Mouse (Mus musculus): ENCODE results near the gene Slc1a5.
A peak's percentile ranks its signal among the peaks of the same experiment; 100 is the strongest.

The Slc1a5 gene

DNA sequence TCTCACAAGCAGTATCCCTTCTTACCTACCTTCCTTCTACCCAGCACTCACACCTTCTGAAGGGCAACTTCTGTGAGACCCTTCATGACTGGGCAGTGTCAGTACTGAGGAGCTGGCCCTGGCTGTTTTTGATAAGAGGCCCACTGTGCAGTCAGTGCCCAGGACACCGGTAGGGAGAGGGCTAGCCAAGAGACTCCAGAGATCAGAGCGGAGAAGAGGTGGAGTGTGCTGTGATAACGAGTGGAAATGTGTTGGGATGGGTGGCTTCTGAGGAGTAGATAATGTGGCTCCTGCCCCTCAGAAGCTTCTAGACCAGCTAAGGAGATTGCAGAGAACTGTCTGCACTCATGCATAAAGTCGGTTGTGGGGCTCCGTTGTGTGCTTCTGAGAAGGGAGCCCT lies 38.7 kb downstream of the Slc1a5 start:
- Histone ChIP-seq H3K36me3 (ENCODE audit: insufficient read depth, low read length) (peaks cover 66% of the 10 kb centered on the region), H3K27me3 (ENCODE audit: insufficient read depth, low read length) (no peaks in the 10 kb centered on the region), H3K4me1 (replicated peaks; ENCODE audit: low read depth, low read length) (peaks cover 55% of the 10 kb centered on the region), H3K9me3 (ENCODE audit: low read length) (no peaks in the 10 kb centered on the region), H3K4me3 (replicated peaks; ENCODE audit: low read length) (no peak overlapping the region)
- TF ChIP-seq NANOG (IDR thresholded peaks at IDR 0.05; ENCODE audit: borderline replicate concordance, low read length) = no peak
- TF ChIP-seq POU5F1 (IDR thresholded peaks at IDR 0.05; ENCODE audit: borderline replicate concordance, low read length) = no peak
- no peak for TF ChIP-seq CTCF (conservative IDR thresholded peaks at IDR 0.05; ENCODE audit: low read length)

GRCm38 (mm10) chr7:16820271-16820763 lies 39.2 kb downstream of the Slc1a5 start:
- no peaks in the 10 kb centered on the region for H3K9me3 ChIP-seq (ENCODE audit: low read length)
- no peak overlapping the region for H3K4me3 ChIP-seq (replicated peaks; ENCODE audit: low read length)
- peaks cover 69% of the 10 kb centered on the region for H3K36me3 ChIP-seq (ENCODE audit: insufficient read depth, low read length)
- H3K4me1 ChIP-seq (replicated peaks; ENCODE audit: low read depth, low read length) = peaks cover 58% of the 10 kb centered on the region
- no peak for TF ChIP-seq CTCF (conservative IDR thresholded peaks at IDR 0.05; ENCODE audit: low read length)
- no peak for TF ChIP-seq POU5F1 (IDR thresholded peaks at IDR 0.05; ENCODE audit: borderline replicate concordance, low read length)
- no peak for TF ChIP-seq NANOG (IDR thresholded peaks at IDR 0.05; ENCODE audit: borderline replicate concordance, low read length)
- no peaks in the 10 kb centered on the region for H3K27me3 ChIP-seq (ENCODE audit: insufficient read depth, low read length)

- Histone ChIP-seq H3K4me1 (replicated peaks; ENCODE audit: low read depth, low read length) (peaks cover 60% of the 10 kb centered on the region), H3K36me3 (ENCODE audit: insufficient read depth, low read length) (peaks cover 77% of the 10 kb centered on the region), H3K27me3 (ENCODE audit: insufficient read depth, low read length) (no peaks in the 10 kb centered on the region), H3K4me3 (replicated peaks; ENCODE audit: low read length) (no peak overlapping the region), H3K9me3 (ENCODE audit: low read length) (no peaks in the 10 kb centered on the region)
- TF ChIP-seq NANOG (IDR thresholded peaks at IDR 0.05; ENCODE audit: borderline replicate concordance, low read length) (no peak), CTCF (conservative IDR thresholded peaks at IDR 0.05; ENCODE audit: low read length) (no peak), POU5F1 (IDR thresholded peaks at IDR 0.05; ENCODE audit: borderline replicate concordance, low read length) (no peak)
Observed at GRCm38 (mm10) chr7:16821091-16821490, 40.0 kb downstream of the Slc1a5 start.

- peaks cover 65% of the 10 kb centered on the region for H3K4me1 ChIP-seq (replicated peaks; ENCODE audit: low read depth, low read length)
Observed at GRCm38 (mm10) chr7:16821669-16822101, 40.5 kb downstream of the Slc1a5 start.

GRCm38 (mm10) chr7:16823734-16824133 lies 42.6 kb downstream of the Slc1a5 start:
- Histone ChIP-seq H3K36me3 (ENCODE audit: insufficient read depth, low read length) (peaks cover 92% of the 10 kb centered on the region), H3K27me3 (ENCODE audit: insufficient read depth, low read length) (no peaks in the 10 kb centered on the region), H3K4me3 (replicated peaks; ENCODE audit: low read length) (no peak overlapping the region), H3K4me1 (replicated peaks; ENCODE audit: low read depth, low read length) (peaks cover 46% of the 10 kb centered on the region), H3K9me3 (ENCODE audit: low read length) (no peaks in the 10 kb centered on the region)
- TF ChIP-seq CTCF (conservative IDR thresholded peaks at IDR 0.05; ENCODE audit: low read length) = no peak
- no peak for TF ChIP-seq NANOG (IDR thresholded peaks at IDR 0.05; ENCODE audit: borderline replicate concordance, low read length)
- no peak for TF ChIP-seq POU5F1 (IDR thresholded peaks at IDR 0.05; ENCODE audit: borderline replicate concordance, low read length)

More at GRCm38 (mm10) chr7:16821669-16822101, 40.5 kb downstream of the Slc1a5 start:
- Histone ChIP-seq H3K36me3 (ENCODE audit: insufficient read depth, low read length) (peaks cover 82% of the 10 kb centered on the region), H3K4me3 (replicated peaks; ENCODE audit: low read length) (no peak overlapping the region), H3K9me3 (ENCODE audit: low read length) (no peaks in the 10 kb centered on the region), H3K27me3 (ENCODE audit: insufficient read depth, low read length) (no peaks in the 10 kb centered on the region)
- no peak for TF ChIP-seq POU5F1 (IDR thresholded peaks at IDR 0.05; ENCODE audit: borderline replicate concordance, low read length)
- TF ChIP-seq NANOG (IDR thresholded peaks at IDR 0.05; ENCODE audit: borderline replicate concordance, low read length) = no peak
- TF ChIP-seq CTCF (conservative IDR thresholded peaks at IDR 0.05; ENCODE audit: low read length) = no peak

GRCm38 (mm10) chr7:16825785-16826184 lies 44.6 kb downstream of the Slc1a5 start:
- Histone ChIP-seq H3K36me3 (ENCODE audit: insufficient read depth, low read length) (peaks cover 97% of the 10 kb centered on the region), H3K4me3 (replicated peaks; ENCODE audit: low read length) (no peak overlapping the region), H3K27me3 (ENCODE audit: insufficient read depth, low read length) (no peaks in the 10 kb centered on the region), H3K4me1 (replicated peaks; ENCODE audit: low read depth, low read length) (peaks cover 40% of the 10 kb centered on the region), H3K9me3 (ENCODE audit: low read length) (no peaks in the 10 kb centered on the region)
- TF ChIP-seq POU5F1 (IDR thresholded peaks at IDR 0.05; ENCODE audit: borderline replicate concordance, low read length) (no peak), CTCF (conservative IDR thresholded peaks at IDR 0.05; ENCODE audit: low read length) (0 out of 2 replicates have a peak, but pooled peaks have one; percentile 11)

- H3K36me3 ChIP-seq (ENCODE audit: insufficient read depth, low read length) = peaks cover 99% of the 10 kb centered on the region
- peaks cover 41% of the 10 kb centered on the region for H3K4me1 ChIP-seq (replicated peaks; ENCODE audit: low read depth, low read length)
- no peaks in the 10 kb centered on the region for H3K9me3 ChIP-seq (ENCODE audit: low read length)
- TF ChIP-seq POU5F1 (IDR thresholded peaks at IDR 0.05; ENCODE audit: borderline replicate concordance, low read length) (no peak), CTCF (conservative IDR thresholded peaks at IDR 0.05; ENCODE audit: low read length) (no peak), NANOG (IDR thresholded peaks at IDR 0.05; ENCODE audit: borderline replicate concordance, low read length) (no peak)
- H3K27me3 ChIP-seq (ENCODE audit: insufficient read depth, low read length) = no peaks in the 10 kb centered on the region
- peak overlapping the region; percentile 52; the same call in 1 of the 2 replicates for H3K4me3 ChIP-seq (replicated peaks; ENCODE audit: low read length)
Observed at GRCm38 (mm10) chr7:16826571-16826970, 45.4 kb downstream of the Slc1a5 start.

DNA sequence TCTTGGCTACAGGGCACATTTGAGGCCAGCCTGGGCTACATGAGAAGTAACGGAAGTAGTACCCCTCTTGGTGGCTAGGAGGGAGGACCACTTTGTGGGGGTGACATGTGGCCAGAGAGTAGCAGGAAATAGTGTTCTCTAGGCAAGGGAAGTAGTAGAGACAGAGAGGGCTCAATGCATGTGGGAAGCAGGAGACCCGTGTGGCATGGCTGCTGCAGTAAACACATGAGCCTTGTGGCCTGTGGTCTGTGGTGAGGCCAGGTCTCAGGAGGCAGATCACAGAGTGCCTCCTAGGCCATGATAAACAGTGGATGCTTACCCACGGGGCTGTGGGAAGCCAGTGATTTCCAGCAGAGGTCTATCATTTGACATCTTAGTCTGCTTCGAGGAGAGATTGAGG lies 46.1 kb downstream of the Slc1a5 start:
- peaks cover 99% of the 10 kb centered on the region for H3K36me3 ChIP-seq (ENCODE audit: insufficient read depth, low read length)
- H3K4me3 ChIP-seq (replicated peaks; ENCODE audit: low read length) = no peak overlapping the region
- no peaks in the 10 kb centered on the region for H3K27me3 ChIP-seq (ENCODE audit: insufficient read depth, low read length)
- TF ChIP-seq CTCF (conservative IDR thresholded peaks at IDR 0.05; ENCODE audit: low read length) (no peak), POU5F1 (IDR thresholded peaks at IDR 0.05; ENCODE audit: borderline replicate concordance, low read length) (no peak), NANOG (IDR thresholded peaks at IDR 0.05; ENCODE audit: borderline replicate concordance, low read length) (no peak)
- H3K9me3 ChIP-seq (ENCODE audit: low read length) = no peaks in the 10 kb centered on the region
- H3K4me1 ChIP-seq (replicated peaks; ENCODE audit: low read depth, low read length) = peaks cover 38% of the 10 kb centered on the region

- H3K27me3 ChIP-seq (ENCODE audit: insufficient read depth, low read length) = no peaks in the 10 kb centered on the region
- no peak for TF ChIP-seq CTCF (conservative IDR thresholded peaks at IDR 0.05; ENCODE audit: low read length)
- TF ChIP-seq NANOG (IDR thresholded peaks at IDR 0.05; ENCODE audit: borderline replicate concordance, low read length) = no peak
- TF ChIP-seq POU5F1 (IDR thresholded peaks at IDR 0.05; ENCODE audit: borderline replicate concordance, low read length) = no peak
- H3K36me3 ChIP-seq (ENCODE audit: insufficient read depth, low read length) = peaks cover 95% of the 10 kb centered on the region
Observed at GRCm38 (mm10) chr7:16830449-16830848, 49.3 kb downstream of the Slc1a5 start.

More at GRCm38 (mm10) chr7:16830449-16830848, 49.3 kb downstream of the Slc1a5 start:
- Histone ChIP-seq H3K4me1 (replicated peaks; ENCODE audit: low read depth, low read length) (peaks cover 28% of the 10 kb centered on the region), H3K9me3 (ENCODE audit: low read length) (no peaks in the 10 kb centered on the region), H3K4me3 (replicated peaks; ENCODE audit: low read length) (no peak overlapping the region)
